Mouse (Mus musculus) liver, adult 2 months (tissue): Measurements from ENCODE around the gene Nfatc2.

Experiments used
- CTCF ChIP-seq: fragments of 200-500 bp; IDR thresholded peaks from 2 replicates; pipeline ENCODE4 v1.5.1; 2011; ENCODE audit warnings: low read depth, low read length, control low read depth
- POLR2A ChIP-seq: fragments of 200-500 bp; IDR thresholded peaks from 2 replicates; pipeline ENCODE4 v1.6.1; 2011; ENCODE audit warnings: low read length, control low read depth; ENCODE audit not compliant: insufficient read depth; ENCODE audit errors: extremely low read depth

DNA sequence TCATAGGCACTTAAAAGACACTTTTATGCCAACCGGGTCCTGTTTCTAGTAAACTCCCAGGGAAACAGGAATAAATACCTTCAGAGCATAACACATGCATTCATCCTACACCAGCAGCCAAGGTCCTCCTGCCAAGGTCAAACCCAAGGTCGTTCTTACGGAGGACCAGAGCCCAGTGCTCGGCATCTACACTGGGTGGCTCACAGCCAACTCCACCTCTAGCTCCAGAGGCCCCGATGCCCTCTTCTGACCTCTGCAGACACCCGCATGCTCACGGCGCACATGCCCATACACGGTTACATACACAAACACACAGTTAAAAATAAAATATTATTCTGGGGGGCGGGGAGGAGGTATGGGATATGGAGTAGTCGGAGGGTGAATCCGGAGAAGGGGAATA is 14.9 kb downstream of the Nfatc2 start:
- TF ChIP-seq CTCF (no peak), POLR2A (no peak)
